9 mouse cellular contexts compared by ENCODE assay signal in genomic region chr5:28469525-28470202, GRCm38 (mm10). TPM values are rescaled to one million over a fixed set of nuclear protein-coding genes. Genes with fewer than 3 reads are reported as not detected.
DNase-seq lines count a peak whose midpoint lies in the region; ATAC-seq lines count a peak whose summit lies in the region.
"Had no signal": no experiment of that assay in that cellular context is flagged by ENCODE, and none has a peak within 500 bp of the region (broad histone marks: within the 10 kb centered on the region; RNA-seq: fewer than 3 reads in every experiment).

No protein-coding gene starts in this region.

- peak; percentile 44 for DNase-seq in liver
- DNase-seq in adrenal gland, postnatal 10 days, result peak; percentile 91
- peak; percentile 54 for DNase-seq in gastrocnemius, adult 18-20 months (ENCODE audit: low spot score)
- DNase-seq in kidney, postnatal 14 days, result peak; percentile 78
- DNase-seq in lung, postnatal 10 days, result peak; percentile 72
- DNase-seq in thymus, postnatal 10 days (ENCODE audit: low spot score in 2 of 2), result no peak

- WGBS in liver, embryonic 12.5 days (ENCODE audit: insufficient replicate concordance), result 7% methylated on average over 9 of the region's 9 CpGs
- WGBS in stomach, embryonic 14.5 days, result 8% methylated on average over 9 of the region's 9 CpGs

- H3K4me2 ChIP-seq in liver, embryonic 12.5 days, result no peak overlapping the region
- no peak overlapping the region for H3K4me2 ChIP-seq in stomach, embryonic 14.5 days (replicated peaks; ENCODE audit: low read depth, low read length)

- no peaks in the 10 kb centered on the region for H3K36me3 ChIP-seq in liver, embryonic 12.5 days
- H3K36me3 ChIP-seq in stomach, embryonic 14.5 days (ENCODE audit: control insufficient read depth, insufficient read depth, low read length), result no peaks in the 10 kb centered on the region

- H3K9ac ChIP-seq in liver, embryonic 12.5 days, result no peak overlapping the region
- H3K9ac ChIP-seq in stomach, embryonic 14.5 days (replicated peaks; ENCODE audit: low read depth, low read length), result no peak overlapping the region

- peaks cover 66% of the 10 kb centered on the region for H3K27me3 ChIP-seq in liver, embryonic 12.5 days (replicated peaks)
- H3K27me3 ChIP-seq in stomach, embryonic 14.5 days (ENCODE audit: control insufficient read depth, insufficient read depth, low read length), result peaks cover 28% of the 10 kb centered on the region

- no peak overlapping the region for H3K4me3 ChIP-seq in liver, embryonic 12.5 days
- H3K4me3 ChIP-seq in stomach, embryonic 14.5 days (ENCODE audit: low read depth, low read length), result no peak overlapping the region

- ATAC-seq in liver, embryonic 12.5 days, result no peak
- ATAC-seq in stomach, embryonic 14.5 days (ENCODE audit: insufficient number of reproducible peaks, insufficient read depth, low FRiP score, low read depth), result peak; percentile 68

- H3K9me3 ChIP-seq in liver, embryonic 12.5 days (replicated peaks), result no peaks in the 10 kb centered on the region
- no peaks in the 10 kb centered on the region for H3K9me3 ChIP-seq in stomach, embryonic 14.5 days (ENCODE audit: control insufficient read depth, low read depth, low read length)

- H3K4me1 ChIP-seq in liver, embryonic 12.5 days, result no peaks in the 10 kb centered on the region
- H3K4me1 ChIP-seq in stomach, embryonic 14.5 days (ENCODE audit: control insufficient read depth, insufficient read depth, low read length), result no peaks in the 10 kb centered on the region

- H3K27ac ChIP-seq in liver, embryonic 12.5 days, result no peak overlapping the region
- H3K27ac ChIP-seq in stomach, embryonic 14.5 days (ENCODE audit: low read length), result no peak overlapping the region

RNA-seq across cellular contexts. Expression of gene Shh, which starts 2.6 kb away (rescaled TPM):
- polyA plus RNA-seq in liver, embryonic 12.5 days (2016; fragmentation: Nextera tagmentation; extraction: Ambion mirVana), result not detected in 2 replicates
- total RNA-seq in adrenal gland, postnatal 10 days (2021), result 10 to 100 TPM; 16.4 to 17.5 TPM
- total RNA-seq in gastrocnemius, adult 18-20 months (2021), result not detected
- 4.6 and 5.3 TPM in 2 replicates for polyA plus RNA-seq in stomach, embryonic 14.5 days (2014; fragmentation: Nextera tagmentation; extraction: Ambion mirVana)
- total RNA-seq: common myeloid progenitor, adult 5-6 weeks had no signal

Comparison
In these comparisons a context has a peak if more than half of its experiments do, and no peak if none do; other contexts are left out.
1. DNase-seq: peak in liver (single experiment), adrenal gland, postnatal 10 days (single experiment), gastrocnemius, adult 18-20 months (single experiment), kidney, postnatal 14 days (single experiment) and lung, postnatal 10 days (single experiment); none in thymus, postnatal 10 days (0 of 2).
2. RNA of gene Shh, which starts 2.6 kb away (total RNA-seq): 16.4 to 17.5 TPM in adrenal gland, postnatal 10 days; not detected in gastrocnemius, adult 18-20 months; every median in the first group is over 10 times any median in the second.